Mouse (Mus musculus) bone marrow macrophage, adult 2 months (primary cell): ENCODE data around the gene Ang. TPM values are rescaled to one million over a fixed set of nuclear protein-coding genes. Genes with fewer than 3 reads are reported as not detected.
A peak's percentile ranks its signal among the peaks of the same experiment; 100 is the strongest.

ENCODE experiments used
- H3K27ac ChIP-seq: 2 replicates; pipeline ENCODE4 v1.5.1; 2012; ENCODE audit warnings: low read depth, low read length; ENCODE audit not compliant: insufficient read depth
- H3K4me1 ChIP-seq: 2 replicates; pipeline ENCODE4 v1.6.1; 2012; ENCODE audit warnings: low read length; ENCODE audit not compliant: control insufficient read depth, insufficient read depth
- H3K4me3 ChIP-seq: 2 replicates; pipeline ENCODE4 v1.5.1; 2012; ENCODE audit warnings: mild to moderate bottlenecking, low read length, moderate library complexity; ENCODE audit not compliant: insufficient read depth
- CTCF ChIP-seq: IDR thresholded peaks from 2 replicates; pipeline ENCODE4 v1.5.1; 2012; ENCODE audit warnings: low read depth, mild to moderate bottlenecking, low read length, moderate library complexity
- POLR2A ChIP-seq: IDR thresholded peaks from 2 replicates; pipeline ENCODE4 v1.6.1; 2012; ENCODE audit warnings: mild to moderate bottlenecking, low read depth, low read length, borderline replicate concordance
- polyA plus RNA-seq: library from polyadenylated mRNA; stranded (reverse); fragments of >200 nt; gene quantifications from 2 replicates; pipeline ENCODE4 v1.2.4, GENCODE M21; 2012; ENCODE audit not compliant: missing spikeins, insufficient read depth, insufficient read length

The Ang gene
- polyA plus RNA-seq, 1 experiment: 31.9 TPM

GRCm38 (mm10) chr14:51098921-51099320 is 8.0 kb downstream of the Ang start:
- TF ChIP-seq POLR2A: no peak
- H3K4me3 ChIP-seq: no peak overlapping the region
- H3K27ac ChIP-seq: no peak overlapping the region
- H3K4me1 ChIP-seq: peaks cover 31% of the 10 kb centered on the region

DNA sequence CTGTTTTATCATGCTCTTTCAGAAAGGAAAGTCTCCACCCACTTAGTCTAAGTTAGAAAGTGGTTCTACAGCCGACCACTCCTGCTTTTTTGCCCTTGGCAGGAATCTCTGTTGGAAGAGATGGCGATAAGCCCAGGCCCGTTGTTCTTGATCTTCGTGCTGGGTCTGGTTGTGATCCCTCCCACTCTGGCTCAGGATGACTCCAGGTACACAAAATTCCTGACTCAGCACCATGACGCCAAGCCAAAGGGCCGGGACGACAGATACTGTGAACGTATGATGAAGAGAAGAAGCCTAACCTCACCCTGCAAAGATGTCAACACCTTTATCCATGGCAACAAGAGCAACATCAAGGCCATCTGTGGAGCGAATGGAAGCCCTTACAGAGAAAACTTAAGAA is 10.3 kb downstream of the Ang start:
- no peak overlapping the region for H3K27ac ChIP-seq
- no peak overlapping the region for H3K4me3 ChIP-seq
- TF ChIP-seq CTCF: no peak
- TF ChIP-seq POLR2A: no peak
- H3K4me1 ChIP-seq: peaks cover 16% of the 10 kb centered on the region

DNA sequence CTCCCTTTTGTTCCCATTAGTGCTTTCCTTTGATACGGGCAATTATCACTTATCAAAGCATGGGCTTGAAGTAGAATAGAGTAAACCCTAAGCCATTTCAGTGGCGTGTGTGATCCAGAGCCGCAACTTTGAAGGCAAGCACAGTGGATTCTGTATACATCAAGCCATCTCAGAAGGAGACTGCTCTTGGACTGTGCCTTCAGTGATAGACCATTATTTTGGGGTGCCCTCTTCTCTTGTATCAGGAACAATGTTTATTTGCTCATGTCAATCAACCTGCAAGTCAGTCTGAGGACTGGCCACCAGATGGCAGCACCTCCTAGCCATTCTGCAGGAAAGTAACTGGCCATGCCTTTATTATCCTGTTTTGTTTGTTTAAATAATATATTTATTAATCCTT is 12.3 kb downstream of the Ang start:
- TF ChIP-seq CTCF: peak; percentile 73
- no peak for TF ChIP-seq POLR2A
- Histone ChIP-seq H3K4me1 (peaks cover 4% of the 10 kb centered on the region), H3K4me3 (no peak overlapping the region), H3K27ac (no peak overlapping the region)

DNA sequence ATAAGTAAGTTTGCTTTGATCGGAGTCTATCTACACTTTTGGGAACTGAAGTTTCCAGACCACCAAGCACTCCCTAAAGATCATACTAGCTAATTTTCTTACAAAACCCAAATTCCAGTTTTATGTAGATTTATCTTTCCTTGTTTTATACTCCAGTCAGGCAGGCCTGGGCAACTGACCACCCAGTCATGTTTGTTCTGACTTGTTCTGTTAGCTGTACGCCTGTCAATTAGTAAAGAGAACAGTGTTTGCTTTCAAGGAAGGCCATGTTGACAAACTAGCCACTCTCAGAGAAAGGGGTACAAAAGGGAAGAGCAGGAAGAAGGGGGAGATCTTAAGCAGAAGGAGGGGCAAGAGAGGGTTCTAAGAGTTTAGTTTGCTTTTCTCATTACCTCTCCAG is 13.4 kb downstream of the Ang start:
- Histone ChIP-seq H3K27ac (no peak overlapping the region), H3K4me3 (no peak overlapping the region), H3K4me1 (peaks cover 4% of the 10 kb centered on the region)
- TF ChIP-seq POLR2A (no peak), CTCF (no peak)

DNA sequence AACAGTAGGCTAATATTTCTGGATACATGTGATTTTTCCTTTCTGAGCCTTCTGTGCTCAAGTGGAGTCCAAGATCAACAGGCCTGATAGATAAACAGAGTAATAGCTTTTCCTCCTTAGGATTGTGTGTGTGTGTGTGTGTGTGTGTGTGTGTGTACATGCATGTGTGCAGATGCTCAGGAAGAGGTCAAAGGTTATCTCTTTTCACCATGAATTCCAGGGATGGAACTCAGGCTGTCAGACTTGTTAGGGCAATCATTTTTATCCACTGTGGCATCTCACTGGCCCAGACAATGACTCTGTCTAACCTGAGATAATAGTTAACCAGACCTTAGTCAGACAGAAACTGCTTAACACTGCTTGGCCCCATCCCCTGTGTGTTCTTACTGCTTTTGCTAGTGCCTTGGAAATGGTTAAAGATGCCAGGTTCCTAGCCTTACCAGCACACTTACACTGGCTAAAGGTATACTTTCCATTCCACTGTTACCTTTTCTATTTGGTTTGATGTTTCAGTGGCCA is 15.6 kb downstream of the Ang start:
- TF ChIP-seq CTCF: no peak
- no peak for TF ChIP-seq POLR2A
- H3K27ac ChIP-seq: no peak overlapping the region
- no peak overlapping the region for H3K4me3 ChIP-seq
- H3K4me1 ChIP-seq: peaks cover 4% of the 10 kb centered on the region

DNA sequence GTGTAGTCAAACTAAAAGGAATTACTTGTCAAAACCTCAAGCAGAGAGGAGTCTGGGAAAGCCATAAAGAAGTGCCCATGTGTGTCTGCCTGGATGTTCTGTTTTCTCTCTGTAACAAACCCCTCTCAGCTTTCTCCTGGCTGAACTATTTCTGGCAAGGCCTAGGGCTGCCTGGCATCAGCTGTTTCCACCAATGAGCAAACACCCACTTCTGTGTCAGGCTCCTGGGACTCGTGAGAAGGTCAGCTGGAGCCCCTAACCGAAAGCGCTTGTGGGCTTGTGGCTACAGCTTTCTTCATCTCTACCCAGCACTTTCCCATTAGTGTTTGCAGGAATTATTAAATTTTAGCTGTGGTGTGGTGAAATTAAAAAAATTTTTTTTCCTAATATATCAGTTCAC is 21.0 kb downstream of the Ang start:
- no peak for TF ChIP-seq POLR2A
- no peak for TF ChIP-seq CTCF
- H3K4me3 ChIP-seq: no peak overlapping the region
- no peak overlapping the region for H3K27ac ChIP-seq
- H3K4me1 ChIP-seq: peaks cover 2% of the 10 kb centered on the region; the same call in 1 of the 2 replicates

GRCm38 (mm10) chr14:51113476-51113875 is 22.5 kb downstream of the Ang start:
- Histone ChIP-seq H3K27ac (no peak overlapping the region), H3K4me3 (no peak overlapping the region), H3K4me1 (peaks cover 7% of the 10 kb centered on the region)
- TF ChIP-seq CTCF (no peak), POLR2A (no peak)

GRCm38 (mm10) chr14:51113916-51114560 is 23.1 kb downstream of the Ang start, which contains the start of gene Eddm3b:
Gene Eddm3b, plus strand, starts transcription at chr14:51114426.
- Histone ChIP-seq H3K4me1 (peaks cover 7% of the 10 kb centered on the region), H3K27ac (no peak within 1 kb of the TSS), H3K4me3 (no peak within 1 kb of the TSS)
- TF ChIP-seq POLR2A: no peak

GRCm38 (mm10) chr14:51125684-51126083 is 34.7 kb downstream of the Ang start:
- Histone ChIP-seq H3K4me1 (peaks cover 21% of the 10 kb centered on the region), H3K4me3 (no peak overlapping the region), H3K27ac (no peak overlapping the region)
- TF ChIP-seq CTCF (no peak), POLR2A (no peak)

- peaks cover 27% of the 10 kb centered on the region for H3K4me1 ChIP-seq
- TF ChIP-seq CTCF (no peak), POLR2A (no peak)
- peak overlapping the region; percentile 68 for H3K27ac ChIP-seq
- H3K4me3 ChIP-seq: no peak overlapping the region
Measured at GRCm38 (mm10) chr14:51127648-51128258, 36.8 kb downstream of the Ang start.
